Mouse (Mus musculus) left cerebral cortex, adult 18-20 months (tissue): ENCODE results near the gene Kmt2c. TPM values are rescaled to one million over a fixed set of nuclear protein-coding genes. Genes with fewer than 3 reads are reported as not detected.

Source experiments
- DNase-seq, 2 experiments: peaks; one replicate each; pipeline ENCODE4 v3.0.0; 2021 to 2022; ENCODE audit warnings: low spot score in 2 of 2, mixed read lengths in 1 of 2
- long read RNA-seq, 2 experiments: library from polyadenylated mRNA; stranded (forward); transcript quantifications; one replicate each; pipeline ENCODE4 v2.0.0; 2021
- total RNA-seq, 2 experiments: library from RNA; stranded (reverse); gene quantifications; 2 replicates each; pipeline ENCODE4 v1.2.3; 2021

The Kmt2c gene
- total RNA-seq: 10 to 100 TPM; 63.3 to 63.7 TPM
- long read RNA-seq, experiment 1, partial matches to known transcripts: 6 of 13 reads
- long read RNA-seq, experiment 1, other reads (novel, unspliced or antisense): 7 of 13 reads
- long read RNA-seq, experiment 2, partial matches to known transcripts: 5 of 7 reads
- long read RNA-seq, experiment 2, other reads (novel, unspliced or antisense): 2 of 7 reads

DNA sequence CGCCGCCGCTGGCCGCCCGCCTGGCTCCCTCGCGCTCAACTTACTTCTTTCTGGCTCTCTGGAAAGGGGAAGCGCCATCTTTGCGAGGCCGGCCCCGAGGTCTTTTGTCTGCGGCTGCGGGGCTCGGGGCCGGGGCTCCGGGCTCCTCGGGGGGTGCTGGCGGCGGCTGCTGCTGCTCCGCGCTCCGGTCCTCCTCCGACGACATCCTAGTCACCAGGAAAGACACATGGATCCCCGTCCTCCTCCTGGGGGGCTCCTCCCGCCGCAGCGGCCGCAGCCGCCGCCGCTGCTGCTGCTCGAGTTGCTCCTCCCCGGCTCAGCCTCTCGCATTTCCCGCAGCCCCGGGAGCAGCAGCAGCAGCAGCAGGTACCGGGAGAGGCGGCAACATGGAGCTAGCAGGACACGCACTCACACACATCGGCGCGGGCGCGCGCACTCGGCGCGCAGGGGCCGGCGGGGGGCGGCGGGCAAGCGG is at the start of gene Kmt2c:
TSS of gene Kmt2c (minus strand) at position 438 of the 475 bp plus-strand sequence.
- DNase-seq: peak; percentile 64 to 78

DNA sequence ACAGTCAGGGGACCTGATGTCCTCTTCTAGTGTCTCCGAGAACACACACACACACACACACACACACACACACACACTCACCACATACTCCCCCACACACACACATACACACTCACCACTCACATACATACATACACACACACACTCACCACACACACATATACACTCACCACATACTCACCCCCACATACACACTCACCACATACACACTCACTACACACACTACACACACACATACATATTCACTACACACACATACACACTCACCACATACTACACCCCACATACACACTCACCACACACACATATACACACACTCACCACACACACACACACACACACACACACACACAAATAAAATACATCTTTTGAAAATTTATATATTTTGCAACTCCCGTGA is 48.3 kb upstream of the Kmt2c start:
- DNase-seq: no peak

DNA sequence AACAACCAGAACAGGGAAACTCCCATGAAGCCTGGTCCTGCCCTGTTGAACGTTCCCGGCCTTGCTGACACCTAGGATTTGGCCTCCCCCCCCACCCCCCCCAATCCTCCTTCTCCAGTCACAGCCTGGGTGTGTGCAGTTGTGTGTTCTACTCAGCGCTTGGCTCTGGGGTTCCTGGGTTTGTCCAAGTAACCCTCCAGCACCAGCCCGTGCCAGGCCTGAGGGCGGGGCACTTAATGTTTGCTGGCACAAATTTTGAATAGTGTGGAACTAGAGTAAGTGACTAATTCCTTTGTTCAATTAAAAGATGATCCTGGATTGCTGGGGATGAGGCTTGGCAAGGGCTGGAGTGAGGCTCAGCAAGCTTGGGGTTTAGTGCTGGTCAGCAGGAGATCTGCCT is 46.0 kb upstream of the Kmt2c start:
- DNase-seq: no peak

DNA sequence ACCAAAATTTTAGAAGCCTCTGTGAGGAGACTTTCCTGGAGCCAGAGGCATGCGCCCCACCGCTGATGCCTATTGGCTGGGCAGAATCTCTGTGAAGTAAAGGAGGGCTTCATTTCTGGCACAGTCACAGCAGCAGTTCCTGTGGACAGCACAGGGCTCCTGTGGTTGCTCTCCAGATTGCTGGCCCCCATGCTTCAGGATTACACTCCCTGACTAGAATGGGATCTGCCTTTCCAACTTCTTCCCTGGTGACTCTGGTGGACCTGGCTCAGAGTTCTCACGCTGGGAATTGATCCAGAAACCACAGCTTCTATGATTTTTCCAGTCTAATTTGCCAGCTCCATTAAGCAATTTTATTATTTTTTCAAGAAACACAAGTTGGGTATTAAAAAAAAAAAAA is 45.5 kb upstream of the Kmt2c start:
- no peak for DNase-seq

DNA sequence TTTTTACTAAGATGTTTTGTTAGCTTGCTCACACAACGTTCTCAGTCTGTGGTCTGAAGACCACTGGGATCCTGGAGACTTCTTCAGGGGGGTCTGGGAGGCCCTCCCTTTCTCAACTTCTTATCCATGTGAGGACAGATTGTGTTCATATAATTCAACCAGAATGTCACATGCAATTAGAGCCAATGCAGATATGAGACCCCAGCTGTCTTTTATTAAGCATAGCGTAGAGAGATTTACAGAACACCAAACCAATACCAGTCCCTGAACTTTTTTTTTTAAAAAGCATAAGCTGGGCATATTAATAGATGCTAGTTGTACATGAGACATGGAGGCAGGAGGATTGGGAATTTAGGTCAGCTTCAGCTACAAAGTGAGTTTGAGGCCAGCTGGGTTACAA is 43.1 kb upstream of the Kmt2c start:
- DNase-seq: no peak

DNA sequence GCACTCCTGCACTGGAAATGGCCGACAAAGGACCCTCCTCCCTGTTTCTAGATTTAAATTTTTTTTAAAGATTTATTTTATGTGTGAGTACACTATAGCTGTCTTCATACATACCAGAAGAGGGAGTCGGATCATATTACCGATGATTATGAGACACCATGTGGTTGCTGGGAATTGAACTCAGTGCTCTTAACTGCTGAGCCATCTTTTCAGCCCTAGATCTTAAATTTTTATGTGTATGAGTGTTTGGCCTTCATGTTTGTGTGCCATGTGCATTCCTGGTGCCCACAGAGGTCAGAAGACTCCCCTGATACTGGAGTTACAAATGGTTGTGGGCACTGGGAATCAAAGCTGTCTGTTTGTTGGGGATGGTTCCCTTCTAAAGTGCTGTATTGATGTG is 42.3 kb upstream of the Kmt2c start:
- no peak for DNase-seq

DNA sequence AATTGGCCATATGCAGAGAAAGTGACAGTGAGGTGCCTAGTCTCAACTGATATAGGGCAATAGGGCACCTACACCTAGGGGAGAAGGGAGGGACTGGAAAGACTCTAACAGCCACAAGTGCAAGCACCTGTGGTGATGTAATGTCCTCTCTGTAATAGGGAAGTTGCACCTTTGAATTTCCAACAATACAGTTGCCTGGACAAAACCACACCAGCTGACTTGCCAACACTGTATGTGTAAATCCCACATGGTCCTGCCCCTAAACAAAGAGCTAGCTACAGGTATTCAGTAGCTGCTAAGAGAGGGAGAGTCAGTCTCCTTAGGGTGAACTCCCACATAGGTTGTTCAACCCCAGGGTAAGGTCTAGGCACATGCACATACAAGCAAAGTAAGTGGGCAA is 41.8 kb upstream of the Kmt2c start:
- DNase-seq: no peak

DNA sequence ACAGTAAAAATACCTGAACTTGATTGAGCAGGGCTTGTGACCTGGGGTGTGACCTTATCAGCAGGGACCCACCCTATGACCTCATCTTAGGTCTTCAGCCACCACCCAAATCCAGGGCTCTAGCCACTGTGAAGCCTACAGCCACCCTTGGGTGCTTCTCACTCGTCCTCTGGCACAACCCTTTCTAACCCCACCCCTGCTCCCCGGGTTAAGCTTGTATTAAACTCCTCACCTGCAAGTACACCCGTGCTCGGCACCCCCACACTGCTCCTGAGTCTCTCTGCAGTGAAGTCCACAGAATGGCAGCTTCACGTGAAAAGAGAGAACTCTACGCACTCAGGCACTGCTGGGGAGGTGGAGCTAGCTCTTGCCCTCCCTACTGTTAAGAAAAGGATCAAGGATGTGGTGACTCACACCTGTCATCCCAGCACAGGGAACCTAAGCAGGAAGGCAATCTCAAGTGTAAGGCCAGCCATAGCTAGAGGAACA is 38.4 kb upstream of the Kmt2c start:
- DNase-seq: no peak

DNA sequence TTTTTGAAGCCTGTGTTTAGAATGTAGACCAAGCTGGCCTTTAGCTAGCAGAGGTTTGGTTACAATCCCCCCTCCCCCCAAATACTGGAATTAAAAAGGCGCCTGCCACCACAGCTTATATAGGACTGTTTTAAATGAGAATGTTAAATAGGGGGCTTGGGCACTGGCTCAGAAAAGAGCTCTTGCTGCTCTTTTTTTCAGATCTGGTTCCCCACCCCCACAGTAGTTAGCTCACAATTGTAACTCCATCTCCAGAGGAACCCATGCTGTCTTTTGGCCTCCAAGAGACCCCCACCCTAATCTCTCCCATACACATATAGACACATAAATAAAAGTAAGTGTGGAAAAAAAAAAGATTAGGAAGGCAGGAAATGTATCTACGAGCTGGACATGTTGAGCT is 37.9 kb upstream of the Kmt2c start:
- DNase-seq: no peak

DNA sequence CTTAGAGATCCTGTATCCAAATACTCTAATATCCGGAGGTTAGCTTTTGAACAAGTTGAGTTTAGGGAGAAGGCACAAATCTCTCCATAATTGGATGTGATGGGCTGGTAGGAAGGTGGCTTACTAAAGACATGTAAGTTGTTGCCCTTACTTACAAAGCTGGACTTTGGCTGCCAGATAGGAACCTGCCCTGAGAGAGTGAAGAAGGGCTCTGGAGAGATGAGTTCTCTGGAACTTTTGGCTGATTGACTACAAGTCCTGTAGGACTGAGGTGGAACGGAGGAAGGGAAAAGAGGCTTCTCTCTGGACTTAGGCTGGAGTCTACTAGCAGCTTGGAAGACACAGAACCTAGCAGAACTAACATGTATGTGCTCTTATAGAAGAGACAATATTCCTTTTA is 37.0 kb upstream of the Kmt2c start:
- no peak for DNase-seq

DNA sequence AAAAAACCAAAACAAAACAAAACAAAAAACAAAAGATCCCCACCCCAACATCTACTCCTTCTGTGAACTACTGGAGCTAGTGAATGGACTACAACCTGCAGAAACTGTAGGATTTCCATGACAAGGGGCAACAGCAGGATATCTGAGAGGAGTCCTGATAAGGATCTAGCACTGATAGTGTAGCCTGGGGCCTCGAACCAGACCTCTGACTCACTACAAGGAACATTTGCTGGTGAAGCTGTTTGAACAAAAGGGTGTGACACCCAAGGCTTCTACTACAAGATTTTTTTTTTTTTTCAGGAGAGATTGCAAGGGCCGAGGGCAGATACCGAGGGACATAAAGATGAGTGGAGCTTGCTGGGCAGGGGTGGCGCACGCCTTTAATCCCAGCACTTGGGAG is 34.7 kb upstream of the Kmt2c start:
- DNase-seq: no peak

DNA sequence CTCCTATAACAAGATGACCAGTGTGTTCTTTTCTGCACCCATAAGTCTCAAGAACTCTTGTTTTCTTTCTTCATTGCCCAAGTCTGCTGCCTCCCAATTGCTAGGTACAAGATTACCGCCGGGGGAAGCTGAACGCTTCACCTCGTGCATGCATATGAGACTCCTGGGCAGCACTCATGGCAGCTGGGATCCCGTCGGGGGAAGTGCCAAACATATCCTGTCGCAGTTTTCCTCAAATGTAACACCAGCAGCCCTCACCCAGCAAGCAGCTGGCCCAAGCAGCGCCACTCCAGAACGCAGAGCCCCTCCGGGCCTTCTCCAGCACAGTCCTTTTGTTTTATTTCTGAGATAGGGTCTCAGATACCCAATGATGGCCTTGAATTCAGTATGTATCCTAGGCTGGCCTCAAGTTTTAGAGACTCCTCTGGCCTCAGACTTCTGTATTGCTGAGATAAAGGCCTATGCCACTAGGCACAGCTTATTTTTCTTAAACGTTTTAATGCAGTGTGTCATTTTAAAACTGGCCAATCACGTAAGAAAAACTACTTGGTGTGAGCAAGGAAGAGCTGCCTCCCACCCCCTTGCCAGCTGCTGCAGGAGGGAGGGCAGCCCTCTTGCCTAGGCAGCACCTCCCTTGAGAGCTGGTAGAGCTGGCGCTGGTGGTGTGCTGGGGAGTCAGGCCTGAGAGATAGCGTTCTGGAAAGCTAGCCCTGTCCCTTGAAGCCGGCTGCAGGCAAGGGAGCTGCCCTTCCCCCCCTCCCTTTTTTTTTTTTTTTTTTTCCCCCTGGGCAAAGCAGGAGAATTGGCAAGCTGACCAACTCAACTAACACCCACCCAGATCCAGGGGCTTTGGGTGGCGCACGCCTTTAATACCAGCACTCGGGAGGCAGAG is 33.9 kb upstream of the Kmt2c start:
- DNase-seq: peak in 1 of 2 experiments; percentile 35

DNA sequence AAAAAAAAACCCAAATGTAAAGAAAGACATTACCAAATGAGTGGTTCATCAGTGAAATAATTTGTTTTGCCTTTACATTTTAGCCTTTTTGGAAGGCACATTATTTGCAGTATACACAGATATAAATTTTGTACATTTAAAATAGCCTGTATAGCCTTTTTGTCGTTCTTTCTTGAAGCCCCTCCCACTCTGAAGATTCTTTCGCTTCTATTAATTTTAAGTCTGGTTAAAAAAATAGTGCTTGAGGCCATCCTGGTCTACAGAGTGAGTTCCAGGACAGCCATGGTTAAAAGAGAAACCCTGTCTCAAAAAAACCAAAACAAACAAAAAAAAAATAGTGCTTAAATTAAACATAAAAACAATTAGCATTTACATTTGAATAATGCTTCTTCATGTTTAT is 32.0 kb upstream of the Kmt2c start:
- no peak for DNase-seq

DNA sequence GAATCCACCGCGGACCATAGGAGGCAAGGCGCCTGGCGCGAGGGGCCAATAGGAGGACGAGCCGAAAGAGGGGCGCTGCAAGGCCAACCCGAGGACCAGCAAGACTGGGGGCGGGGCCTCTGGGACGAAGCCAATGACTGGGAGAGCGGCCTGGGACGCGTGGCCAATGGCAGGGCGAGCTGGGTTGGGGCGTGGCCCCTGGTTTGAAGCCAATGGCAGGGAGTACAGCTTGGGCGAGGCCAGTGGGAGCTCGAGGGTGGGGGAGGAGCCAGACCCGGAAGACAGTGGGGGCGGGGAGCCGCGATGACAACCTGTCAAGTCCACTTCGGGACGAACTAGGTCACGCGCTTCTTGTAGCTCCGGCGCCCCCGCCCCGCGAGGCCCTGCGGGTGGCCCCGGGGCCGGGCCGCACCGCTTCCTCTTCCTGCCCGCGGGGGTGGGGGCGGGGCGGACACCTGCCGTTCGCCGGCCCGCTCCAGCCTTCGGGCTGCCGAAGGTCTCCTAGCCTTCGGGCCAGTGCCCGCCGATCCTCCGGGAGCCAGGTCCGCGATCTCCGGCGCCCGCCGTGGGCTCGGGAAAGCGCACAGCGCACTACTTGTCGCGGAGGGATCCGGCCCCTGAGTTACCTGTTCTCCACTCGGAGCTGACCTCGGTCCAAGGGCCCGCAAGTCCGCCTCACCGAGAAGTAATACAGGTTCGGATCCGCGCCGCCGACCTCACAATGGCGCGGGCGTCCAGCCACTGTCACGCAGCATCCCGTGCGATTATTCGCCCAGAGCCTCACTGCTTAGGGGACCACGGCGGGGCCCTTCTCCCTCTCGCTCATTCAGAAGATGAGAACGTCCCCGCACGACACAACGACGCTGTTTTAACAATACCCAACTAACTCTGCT is 31.2 kb upstream of the Kmt2c start:
- peak; percentile 100 for DNase-seq

DNA sequence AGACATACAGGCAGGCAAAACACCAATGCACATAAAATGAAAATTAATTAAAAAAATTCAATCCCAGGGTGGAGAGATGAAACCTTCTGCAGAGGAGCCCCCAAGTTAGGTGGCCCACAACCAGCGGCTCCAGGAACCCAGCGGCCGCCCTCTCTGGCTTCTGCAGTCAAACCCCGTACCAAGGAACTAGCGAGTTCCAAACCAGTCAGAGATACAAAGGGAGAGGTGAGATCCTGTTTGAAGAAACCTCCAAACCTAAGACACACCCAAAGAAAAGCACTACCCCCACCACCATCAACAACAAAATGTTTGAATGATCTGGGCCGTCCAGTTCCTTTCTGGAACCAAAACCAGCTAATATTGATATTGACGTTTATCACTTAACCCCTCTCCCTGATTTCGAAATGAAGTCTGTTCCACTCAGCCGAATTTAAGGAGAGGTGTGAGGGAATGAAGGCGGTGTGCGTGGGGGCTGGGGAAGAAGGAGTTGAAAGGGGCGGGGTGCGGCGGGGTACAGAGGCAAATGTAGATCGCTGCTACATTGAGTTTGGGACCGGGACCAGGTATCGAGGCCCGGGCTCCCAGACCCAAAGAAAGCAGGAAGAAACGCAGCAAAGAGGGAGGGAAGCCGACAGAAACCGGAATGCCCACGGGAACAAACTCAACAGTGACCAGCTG is 30.4 kb upstream of the Kmt2c start:
- DNase-seq: no peak

DNA sequence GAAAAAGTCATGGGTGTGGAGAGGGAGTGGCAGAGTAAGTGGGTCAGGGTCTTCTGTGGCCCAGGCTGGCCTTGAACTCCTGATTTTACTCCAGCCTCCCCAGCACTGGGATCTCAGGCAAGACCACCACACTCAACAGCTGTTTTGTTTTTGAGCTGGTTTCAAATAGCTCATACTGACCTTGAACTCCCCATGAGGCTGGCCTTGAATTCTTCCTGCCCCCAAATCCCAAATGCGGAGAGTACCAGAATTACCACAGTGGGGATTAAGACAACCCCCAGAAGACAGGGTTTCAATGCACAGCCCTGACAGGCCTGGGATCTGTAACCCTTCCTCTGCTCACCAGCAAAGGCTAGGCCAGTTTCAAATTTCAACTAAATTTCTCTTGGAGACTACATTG is 29.4 kb upstream of the Kmt2c start:
- DNase-seq: no peak

DNA sequence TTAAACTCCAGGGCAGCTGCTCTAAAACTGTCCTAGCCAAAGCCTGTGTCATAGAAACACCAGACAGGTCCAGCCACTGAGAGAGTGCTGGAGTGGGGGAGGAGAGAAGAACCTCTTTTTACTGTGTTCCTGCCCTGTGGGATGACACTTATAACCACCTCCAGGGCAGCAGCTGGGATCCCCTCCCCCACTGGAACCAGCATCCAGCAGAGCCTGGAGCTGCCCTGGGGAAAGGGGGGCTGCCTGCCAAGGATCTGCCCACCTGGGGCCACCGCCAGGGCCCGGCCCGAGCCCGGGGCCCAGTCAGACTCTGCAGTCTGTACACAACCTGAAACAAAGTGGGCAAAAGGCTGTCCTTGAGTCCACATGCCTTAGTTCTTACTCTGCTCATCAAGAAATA is 28.3 kb upstream of the Kmt2c start:
- DNase-seq: no peak

DNA sequence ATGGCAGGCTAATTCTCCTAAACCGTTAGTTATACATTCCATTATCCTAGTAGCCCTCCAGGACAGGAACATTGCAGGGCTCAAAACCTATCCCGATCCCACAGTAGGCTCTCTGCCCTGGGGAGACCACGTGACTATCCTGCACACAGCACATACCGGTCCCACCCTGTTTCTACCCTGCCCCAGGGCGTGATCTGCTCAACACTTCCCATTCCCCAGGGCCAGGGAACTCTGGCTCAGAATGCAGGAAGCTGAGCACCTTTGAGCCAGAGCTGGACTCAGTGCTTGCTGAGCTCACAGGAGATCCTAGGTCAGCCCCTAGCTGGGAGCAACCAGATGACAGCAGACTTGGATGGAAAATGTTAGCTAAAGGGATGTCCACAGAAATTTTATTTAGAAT is 27.5 kb upstream of the Kmt2c start:
- DNase-seq: no peak

DNA sequence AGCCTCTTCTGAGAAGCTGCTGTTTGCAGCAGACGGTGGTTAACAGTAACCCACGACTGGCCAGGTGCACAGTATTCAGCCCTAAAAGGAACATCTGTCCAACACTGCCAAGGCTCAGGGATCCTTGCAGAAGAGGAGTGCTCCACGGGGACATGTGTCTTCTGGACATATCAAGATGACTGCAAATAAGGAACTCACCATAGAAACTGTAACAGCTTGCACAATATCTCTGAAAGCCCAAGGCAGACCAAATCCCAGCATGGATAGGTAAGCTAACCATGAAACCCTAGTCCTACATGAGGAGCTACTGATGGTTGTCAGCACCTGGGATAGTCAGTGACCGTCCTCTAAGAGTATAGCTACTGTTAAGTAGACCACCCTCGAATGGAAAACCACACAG is 22.9 kb upstream of the Kmt2c start:
- DNase-seq: no peak

DNA sequence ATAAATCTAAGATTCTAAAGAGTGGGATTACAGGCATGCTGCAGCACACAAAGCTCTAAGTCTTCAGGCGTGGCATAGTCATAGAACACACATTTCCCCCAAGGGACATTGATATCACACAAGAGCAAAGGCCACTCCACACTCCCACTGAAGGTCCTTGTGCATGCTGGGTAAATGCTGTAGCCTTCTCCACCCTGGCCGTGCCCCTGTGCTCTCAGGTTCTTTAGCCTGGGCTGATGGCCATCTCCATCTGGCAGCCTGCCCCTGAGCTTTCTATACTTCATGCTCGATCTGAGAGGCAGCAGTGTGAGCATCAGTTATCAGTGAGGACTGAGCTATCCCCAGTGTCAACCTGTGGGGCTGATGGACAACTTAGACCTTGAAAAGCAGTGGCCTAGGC is 21.2 kb upstream of the Kmt2c start:
- no peak for DNase-seq

DNA sequence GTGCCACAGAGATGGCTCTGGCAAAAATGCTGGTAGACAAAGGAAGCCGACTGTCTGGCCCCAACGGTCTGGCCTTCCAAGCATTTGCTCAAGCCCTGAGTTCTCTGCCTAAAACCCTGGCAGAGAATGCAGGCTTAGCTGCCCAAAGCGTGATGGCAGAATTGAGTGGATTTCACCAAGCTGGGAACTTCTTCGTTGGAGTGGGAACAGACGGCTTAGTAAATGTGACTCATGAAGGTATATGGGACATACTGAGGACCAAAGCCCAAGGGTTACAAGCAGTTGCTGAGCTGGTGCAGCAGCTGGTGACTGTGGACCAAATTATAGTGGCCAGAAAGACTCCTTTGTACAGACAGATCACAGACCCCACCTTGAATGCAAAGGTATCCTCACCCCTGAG is 19.0 kb upstream of the Kmt2c start:
- no peak for DNase-seq
